Mouse (Mus musculus) thymus, postnatal 10 days (tissue): ENCODE data around the gene Fgfr2.

Experiments used
- DNase-seq, 2 experiments: peaks; one replicate each; pipeline ENCODE4 v3.0.0; 2021; ENCODE audit warnings: low spot score in 2 of 2

The Fgfr2 gene

DNA sequence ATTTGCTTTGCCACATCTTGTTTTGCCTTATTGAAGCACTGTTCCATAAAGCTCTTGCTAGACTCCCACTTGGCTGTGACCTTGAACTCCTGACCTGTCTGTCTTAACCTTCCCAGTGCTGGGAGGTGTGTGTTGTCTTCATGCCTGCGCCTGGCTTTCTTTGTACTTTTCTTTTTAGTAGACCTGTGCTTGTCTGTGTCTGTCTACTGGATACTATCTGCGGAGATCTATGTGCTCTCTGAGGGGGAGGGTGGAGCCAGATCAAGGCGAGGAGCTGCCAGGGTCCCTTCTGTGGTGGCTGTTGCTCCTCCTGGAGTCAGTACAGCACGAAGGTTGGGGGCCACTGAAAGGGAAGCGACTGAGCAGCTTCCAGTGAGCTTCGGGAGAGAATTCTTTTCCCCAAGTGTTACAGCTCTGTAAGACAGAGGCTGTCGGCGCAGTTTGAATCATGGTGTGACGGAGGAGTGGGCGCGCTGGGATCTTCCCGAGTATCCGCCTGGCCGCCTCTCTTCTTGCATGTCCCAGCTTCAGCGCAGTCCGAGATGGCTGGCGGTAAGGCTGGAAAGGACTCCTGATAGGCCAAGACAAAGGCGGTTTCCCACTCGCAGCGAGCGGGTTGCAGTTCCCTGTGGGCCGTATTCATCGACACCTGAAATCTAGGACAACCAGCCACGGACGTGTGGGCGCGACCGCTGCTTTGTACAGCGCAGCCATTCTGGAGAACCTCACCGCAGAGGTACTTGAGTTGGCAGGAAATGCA, 2356.6 kb downstream of the Fgfr2 start:
- DNase-seq, result no peak

DNA sequence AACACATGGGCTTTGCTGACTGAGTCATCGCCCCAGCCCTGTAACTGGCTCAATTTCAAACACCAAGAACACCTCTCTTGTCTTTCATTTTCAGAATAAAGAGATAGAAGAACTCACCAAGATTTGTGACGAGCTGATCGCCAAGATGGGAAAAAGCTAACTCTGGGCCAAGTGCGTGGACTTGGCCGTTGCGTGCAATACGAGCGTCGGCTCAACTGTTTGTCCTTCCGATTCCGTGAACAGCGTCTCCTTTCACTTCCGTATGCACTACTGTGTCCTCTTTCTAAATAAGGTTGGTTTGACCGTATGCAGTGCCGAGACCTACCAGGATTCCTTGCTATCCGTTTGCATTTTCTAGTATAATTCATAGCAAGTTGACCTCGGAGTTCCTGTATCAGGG, 2359.0 kb downstream of the Fgfr2 start:
- no peak for DNase-seq

- peak; percentile 28 to 67 for DNase-seq
Observed at GRCm38 (mm10) chr7:130762071-130762897, 2360.9 kb downstream of the Fgfr2 start.

GRCm38 (mm10) chr7:130757326-130757865, 2365.8 kb downstream of the Fgfr2 start:
- no peak for DNase-seq

GRCm38 (mm10) chr7:130756343-130756835, 2366.8 kb downstream of the Fgfr2 start:
- no peak for DNase-seq

GRCm38 (mm10) chr7:130754790-130755189, 2368.4 kb downstream of the Fgfr2 start:
- DNase-seq, result no peak

GRCm38 (mm10) chr7:130751678-130752077, 2371.5 kb downstream of the Fgfr2 start:
- no peak for DNase-seq

DNA sequence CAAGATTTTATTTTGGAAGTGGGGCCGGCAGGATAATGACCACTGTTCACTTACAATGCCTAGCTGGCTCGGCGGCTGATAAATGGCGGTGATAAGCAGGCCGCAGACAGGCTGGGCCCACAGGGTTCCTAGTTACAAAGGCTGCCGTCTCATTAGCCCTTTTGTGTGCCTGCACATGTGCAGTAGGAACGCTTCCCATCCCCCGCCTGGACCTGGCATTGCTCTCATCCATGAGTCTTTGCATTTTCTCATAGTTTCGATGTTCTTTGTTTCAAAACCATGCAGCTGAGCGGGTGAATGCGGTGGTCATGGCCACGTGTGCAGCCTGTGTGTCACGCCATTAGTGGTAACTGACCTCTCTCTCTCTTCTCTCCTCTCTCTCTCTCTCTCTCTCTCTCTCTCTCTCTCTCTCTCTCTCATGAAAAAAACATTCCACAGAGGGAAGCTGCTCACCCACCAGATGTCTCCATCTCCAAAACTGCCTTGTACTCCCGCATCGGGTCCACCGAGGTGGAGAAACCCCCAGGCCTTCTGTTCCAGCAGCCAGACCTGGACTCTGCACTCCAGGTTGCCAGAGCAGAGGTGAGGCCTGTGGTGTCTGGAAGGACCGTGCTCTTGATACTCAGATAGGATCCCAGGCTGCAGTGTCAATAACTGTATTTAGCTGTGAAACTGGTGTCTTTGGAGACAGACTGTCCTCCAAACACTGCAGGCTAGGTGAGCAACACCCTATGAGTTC, 2372.2 kb downstream of the Fgfr2 start:
- DNase-seq, result no peak

DNA sequence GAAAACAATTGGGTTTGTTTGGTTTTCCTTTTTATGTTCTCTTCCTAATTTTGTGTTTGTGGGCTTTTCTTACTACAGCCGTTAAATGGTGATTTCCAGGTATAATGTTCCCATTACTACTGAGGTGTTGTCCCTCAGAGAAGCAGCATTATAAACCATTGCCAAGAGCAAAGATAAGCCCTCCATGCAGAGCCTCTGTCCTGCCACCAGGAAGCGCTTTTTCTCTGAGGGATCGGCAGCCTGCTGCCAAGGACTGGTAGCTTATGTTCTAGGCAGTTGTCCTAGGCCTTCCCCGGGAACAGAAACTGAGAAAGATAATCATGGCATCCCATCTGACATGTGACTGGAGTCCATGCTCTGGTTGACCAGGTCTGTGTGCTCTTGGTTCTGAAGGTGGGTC, 2374.0 kb downstream of the Fgfr2 start:
- DNase-seq, result no peak

DNA sequence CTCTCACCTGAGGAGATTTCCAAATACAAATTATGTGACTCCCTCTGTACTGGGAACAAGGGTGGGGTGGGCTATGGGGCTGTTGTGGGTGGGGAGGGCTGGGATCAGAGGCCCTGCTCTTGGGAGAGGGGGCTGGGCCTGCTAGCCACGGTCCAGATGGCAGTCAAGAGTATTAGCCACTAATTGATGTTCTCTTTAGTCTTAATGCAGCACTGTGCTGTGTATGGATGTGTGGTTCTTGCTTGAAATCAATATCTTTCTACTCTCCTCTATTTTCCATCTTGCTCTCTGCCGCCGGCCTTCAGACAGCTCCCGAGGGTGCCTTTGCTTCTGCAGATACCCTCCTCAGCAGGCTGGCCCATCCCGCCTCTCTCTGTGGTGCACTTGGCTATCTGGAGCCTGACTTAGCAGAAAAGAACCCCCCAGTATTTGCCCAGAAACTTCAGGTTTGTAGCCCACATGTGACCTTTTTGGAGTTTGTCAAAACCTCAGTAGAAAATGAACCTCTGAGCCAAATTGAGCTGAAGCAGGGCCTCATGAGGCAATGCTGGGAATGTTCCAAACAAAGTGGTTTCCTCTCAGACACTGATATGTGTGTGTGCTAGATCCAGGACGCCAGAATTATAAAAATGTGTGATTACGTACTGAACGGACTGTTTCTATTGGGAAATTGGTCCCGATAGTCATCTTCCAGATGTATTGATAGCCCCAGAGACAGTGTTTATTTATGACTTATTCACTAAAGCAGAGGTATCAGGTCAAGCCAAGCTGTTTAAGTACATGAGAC, 2379.7 kb downstream of the Fgfr2 start:
- DNase-seq, result no peak

DNA sequence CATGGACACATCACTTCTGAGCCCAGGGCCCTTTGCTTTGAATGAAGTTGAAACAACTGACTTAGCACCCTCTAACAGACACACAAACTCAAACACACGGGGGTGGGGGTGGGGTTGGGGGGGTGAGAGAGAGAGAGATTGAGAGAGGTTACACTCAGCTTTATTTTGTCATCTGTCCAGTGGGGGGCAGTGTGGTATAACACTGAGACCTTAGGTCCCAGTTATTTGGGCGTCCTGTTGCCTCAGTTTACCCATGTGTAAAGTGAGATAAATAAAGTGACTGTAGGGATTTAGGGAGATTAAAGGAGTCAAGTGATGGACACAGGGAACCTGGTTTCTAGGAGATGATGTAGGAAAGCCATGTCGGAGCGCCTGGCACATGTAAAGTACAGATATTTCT, 2382.1 kb downstream of the Fgfr2 start:
- no peak for DNase-seq

- no peak for DNase-seq
Observed at GRCm38 (mm10) chr7:130734195-130734787, 2388.9 kb downstream of the Fgfr2 start.

DNA sequence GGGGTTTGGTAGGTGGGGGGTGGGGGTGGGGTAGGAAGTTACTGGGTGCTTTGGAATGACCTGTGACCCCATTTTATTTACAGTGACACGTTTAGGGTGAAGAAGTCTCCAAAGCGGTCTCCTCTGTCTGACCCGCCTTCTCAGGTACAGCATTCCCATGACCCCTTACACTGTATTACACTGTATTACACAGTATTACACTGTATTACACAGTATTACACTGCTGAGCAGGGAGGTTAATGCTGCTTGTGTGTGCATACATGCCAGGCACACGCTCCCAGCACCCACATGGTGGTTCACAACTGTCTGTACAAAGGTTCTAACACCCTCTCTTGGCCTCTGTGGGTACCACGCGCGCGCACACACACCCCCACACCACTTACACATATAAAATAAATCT, 2389.7 kb downstream of the Fgfr2 start:
- no peak for DNase-seq

DNA sequence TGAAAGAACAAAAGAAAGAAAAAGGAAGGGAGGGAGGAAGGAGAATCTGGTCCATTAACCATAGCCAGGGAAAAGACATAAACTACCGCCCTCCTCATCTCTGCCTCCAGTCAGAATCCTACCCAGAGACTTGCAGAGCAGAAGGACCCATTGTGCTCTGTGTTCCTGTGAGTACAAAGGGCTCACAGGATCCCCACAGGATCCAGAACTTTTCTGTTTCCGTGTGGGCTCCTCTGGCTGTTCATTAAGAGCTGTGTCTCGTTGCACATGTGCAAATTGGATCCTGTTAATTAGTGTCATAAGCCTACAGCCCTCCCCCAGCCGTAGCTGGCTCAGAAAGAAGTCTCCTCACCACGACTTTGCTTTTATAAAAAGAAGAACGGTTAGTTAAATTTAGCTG, 2390.2 kb downstream of the Fgfr2 start:
- DNase-seq, result no peak

- no peak for DNase-seq
Observed at GRCm38 (mm10) chr7:130731792-130732191, 2391.4 kb downstream of the Fgfr2 start.

GRCm38 (mm10) chr7:130727560-130727959, 2395.6 kb downstream of the Fgfr2 start:
- DNase-seq, result no peak

- DNase-seq, result no peak
Observed at GRCm38 (mm10) chr7:130726724-130727422, 2396.3 kb downstream of the Fgfr2 start.

DNA sequence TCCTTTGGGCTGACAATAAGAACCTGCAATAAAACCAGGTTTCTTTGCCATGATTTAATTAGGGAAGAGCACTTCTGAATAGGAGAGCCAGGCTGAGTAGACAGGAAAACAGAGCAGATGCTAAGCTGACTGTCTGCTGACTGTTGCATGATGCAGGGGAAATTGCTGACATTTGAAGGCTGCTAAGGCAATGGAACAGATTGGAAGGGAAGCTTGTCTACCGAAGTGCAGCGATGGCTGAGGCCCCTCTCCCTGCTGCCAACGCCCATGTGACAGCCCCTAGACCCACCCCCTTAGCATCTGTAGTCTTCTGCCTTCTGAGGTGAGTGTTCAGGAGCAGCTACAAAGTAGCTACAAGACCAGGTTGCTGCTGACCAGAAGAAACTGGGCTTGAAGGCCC, 2397.0 kb downstream of the Fgfr2 start:
- no peak for DNase-seq

DNA sequence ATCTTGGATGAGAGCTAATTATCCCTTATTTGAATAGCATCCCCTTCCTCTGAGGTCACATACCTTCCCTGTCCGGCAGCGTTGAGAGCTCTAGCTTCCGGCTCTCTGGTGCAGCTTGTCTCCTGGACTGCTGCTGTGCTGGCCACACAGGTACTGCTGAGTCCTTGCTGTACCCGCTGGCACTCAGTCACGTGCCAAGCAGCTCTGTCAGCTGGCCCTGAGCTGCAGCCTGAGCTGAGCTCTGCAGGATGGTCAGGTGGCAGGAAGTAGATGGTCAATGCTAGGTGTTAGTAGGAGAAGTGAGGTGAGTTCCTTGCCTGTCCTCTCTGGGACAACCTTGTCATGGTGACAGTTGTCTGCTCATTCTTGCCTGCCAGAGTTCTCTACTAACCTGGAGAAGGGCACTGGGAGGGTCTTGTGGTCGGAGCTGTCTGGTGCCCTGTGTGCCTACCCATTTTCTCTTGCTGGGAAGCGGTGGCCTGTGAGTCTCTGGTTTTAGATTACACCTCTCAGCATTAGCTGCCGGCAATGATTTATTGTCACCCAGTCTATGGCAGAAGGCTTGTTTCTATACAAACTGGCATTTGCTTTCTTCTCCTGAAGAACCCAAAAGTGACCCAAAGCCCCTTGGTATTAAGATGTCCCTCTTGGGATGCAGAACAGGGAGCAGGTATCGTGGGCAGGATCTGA, 2402.4 kb downstream of the Fgfr2 start:
- DNase-seq, result no peak
